Mouse (Mus musculus): ENCODE measurements around the gene Gna14.

GRCm38 (mm10) chr19:16510343-16511080, 75.0 kb downstream of the Gna14 start:
- TF ChIP-seq CTCF (IDR thresholded peaks at IDR 0.05; ENCODE audit: low read depth) (no peak), EP300 (IDR thresholded peaks at IDR 0.05; ENCODE audit: low read depth) (no peak)

Data from liver, postnatal 0 days (tissue).